Mouse (Mus musculus) kidney, postnatal 0 days (tissue): ENCODE results near the gene Pkd1l3. TPM values are rescaled to one million over a fixed set of nuclear protein-coding genes. Genes with fewer than 3 reads are reported as not detected.

Source experiments
- ATAC-seq: fragments of 200-750 bp; cut with Nextera tagmentation; replicated peaks from 2 replicates; pipeline ENCODE4 v1.8.0; 2017; ENCODE audit warnings: low read depth, moderate number of reproducible peaks, moderate TSS enrichment, moderate library complexity; ENCODE audit not compliant: low FRiP score
- DNase-seq: peaks from one replicate; pipeline ENCODE4 v3.0.0-alpha.2; 2016; ENCODE audit warnings: low spot score
- H3K27ac ChIP-seq: fragments of 300-500 bp; sonication (generic); 2 replicates; pipeline ENCODE4 v1.5.1; 2014; ENCODE audit warnings: mild to moderate bottlenecking
- H3K27me3 ChIP-seq: fragments of 300-500 bp; sonication (generic); 2 replicates; pipeline ENCODE4 v1.6.1; 2014; ENCODE audit warnings: low read length, mixed read lengths; ENCODE audit not compliant: insufficient read depth
- H3K36me3 ChIP-seq: fragments of 300-500 bp; sonication (generic); 2 replicates; pipeline ENCODE4 v1.6.1; 2014; ENCODE audit warnings: low read length, mixed read lengths; ENCODE audit not compliant: insufficient read depth
- H3K4me1 ChIP-seq: fragments of 300-500 bp; sonication (generic); replicated peaks from 2 replicates; pipeline ENCODE4 v1.6.1; 2014; ENCODE audit warnings: antibody characterized with exemption, low read length, mixed read lengths; ENCODE audit not compliant: insufficient read depth
- H3K4me2 ChIP-seq: fragments of 300-500 bp; sonication (generic); 2 replicates; pipeline ENCODE4 v1.6.1; 2014; ENCODE audit warnings: mild to moderate bottlenecking, low read length, moderate library complexity, mixed read lengths
- H3K4me3 ChIP-seq: fragments of 300-500 bp; sonication (generic); replicated peaks from 2 replicates; pipeline ENCODE4 v1.5.1; 2014; ENCODE audit warnings: low read depth, low read length
- H3K9ac ChIP-seq: fragments of 300-500 bp; sonication (generic); 2 replicates; pipeline ENCODE4 v1.6.1; 2014; ENCODE audit warnings: low read depth, low read length
- H3K9me3 ChIP-seq: fragments of 300-500 bp; sonication (generic); replicated peaks from 2 replicates; pipeline ENCODE4 v1.6.1; 2016; ENCODE audit warnings: low read length, inconsistent platforms, mixed read lengths
- CTCF ChIP-seq: IDR thresholded peaks from 2 replicates; pipeline ENCODE4 v1.5.1; 2016; ENCODE audit warnings: antibody characterized with exemption, low read depth, mild to moderate bottlenecking, moderate library complexity
- WGBS: fragments of 180-500 bp; shearing (Covaris S2); extraction: QIAGEN DNeasy Blood & Tissue Kit; methylation state at CpG from one replicate; pipeline ENCODE4 v1.1.7; 2014; 5-methylcytosine and 5-hydroxymethylcytosine counted together
- polyA plus RNA-seq: library from polyadenylated mRNA; unstranded; fragments of >200 nt; fragmentation: Nextera tagmentation; extraction: Ambion mirVana; gene quantifications from 2 replicates; pipeline ENCODE4 v1.2.1, GENCODE M21; 2015

Pkd1l3 gene
- polyA plus RNA-seq, 1 experiment from 2014 or later, result not detected

DNA sequence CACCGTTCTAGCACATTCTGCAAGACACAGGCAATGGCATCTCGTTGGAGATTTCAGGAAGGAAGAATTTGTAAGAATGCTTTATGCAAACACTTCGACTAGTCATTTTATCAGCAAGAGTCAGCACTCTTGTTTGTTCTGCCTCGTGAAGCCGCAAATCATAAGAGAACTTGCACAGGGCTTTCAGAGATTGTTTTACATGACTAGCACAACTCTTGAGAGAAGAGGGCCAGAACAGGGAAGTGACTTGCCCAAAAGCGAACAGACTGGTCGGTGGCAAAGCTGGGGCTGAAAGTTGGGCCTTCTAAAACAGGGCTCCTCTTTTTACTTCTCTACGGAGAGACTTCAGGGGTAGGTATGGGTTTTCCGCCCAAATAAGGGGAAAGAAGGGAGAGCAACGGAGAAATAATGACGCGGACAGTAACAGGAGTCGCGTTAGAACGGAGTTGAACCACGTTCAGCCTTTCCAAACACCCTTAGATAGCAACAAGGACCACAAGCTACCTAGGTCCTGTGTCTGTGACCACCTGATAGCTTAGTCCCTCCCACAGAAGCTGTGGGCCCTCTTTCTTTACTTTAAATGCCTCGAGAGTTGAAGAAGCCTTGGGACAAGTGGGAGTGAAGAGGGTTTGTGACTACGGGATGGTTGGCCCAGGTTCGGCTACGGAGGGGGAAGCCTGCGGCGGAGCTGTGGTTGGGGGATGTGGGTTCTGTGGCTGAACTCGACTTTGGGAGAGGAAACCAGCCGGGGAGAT lies 90.4 kb downstream of the Pkd1l3 start:
- H3K27ac ChIP-seq, result peak overlapping the region; percentile 42; the same call in 1 of the 2 replicates
- no peak for DNase-seq
- no peaks in the 10 kb centered on the region for H3K27me3 ChIP-seq
- peak overlapping the region; percentile 87 for H3K4me2 ChIP-seq
- H3K4me3 ChIP-seq, result peak overlapping the region; percentile 99
- H3K4me1 ChIP-seq, result peaks cover 4% of the 10 kb centered on the region
- ATAC-seq, result peak; percentile 18; the same call in 1 of the 2 replicates
- H3K36me3 ChIP-seq, result peaks cover 10% of the 10 kb centered on the region; the same call in 1 of the 2 replicates
- peak overlapping the region; percentile 99 for H3K9ac ChIP-seq
- H3K9me3 ChIP-seq, result no peaks in the 10 kb centered on the region
- no peak for TF ChIP-seq CTCF
- WGBS, result 5% methylated on average over 24 of the region's 24 CpGs

DNA sequence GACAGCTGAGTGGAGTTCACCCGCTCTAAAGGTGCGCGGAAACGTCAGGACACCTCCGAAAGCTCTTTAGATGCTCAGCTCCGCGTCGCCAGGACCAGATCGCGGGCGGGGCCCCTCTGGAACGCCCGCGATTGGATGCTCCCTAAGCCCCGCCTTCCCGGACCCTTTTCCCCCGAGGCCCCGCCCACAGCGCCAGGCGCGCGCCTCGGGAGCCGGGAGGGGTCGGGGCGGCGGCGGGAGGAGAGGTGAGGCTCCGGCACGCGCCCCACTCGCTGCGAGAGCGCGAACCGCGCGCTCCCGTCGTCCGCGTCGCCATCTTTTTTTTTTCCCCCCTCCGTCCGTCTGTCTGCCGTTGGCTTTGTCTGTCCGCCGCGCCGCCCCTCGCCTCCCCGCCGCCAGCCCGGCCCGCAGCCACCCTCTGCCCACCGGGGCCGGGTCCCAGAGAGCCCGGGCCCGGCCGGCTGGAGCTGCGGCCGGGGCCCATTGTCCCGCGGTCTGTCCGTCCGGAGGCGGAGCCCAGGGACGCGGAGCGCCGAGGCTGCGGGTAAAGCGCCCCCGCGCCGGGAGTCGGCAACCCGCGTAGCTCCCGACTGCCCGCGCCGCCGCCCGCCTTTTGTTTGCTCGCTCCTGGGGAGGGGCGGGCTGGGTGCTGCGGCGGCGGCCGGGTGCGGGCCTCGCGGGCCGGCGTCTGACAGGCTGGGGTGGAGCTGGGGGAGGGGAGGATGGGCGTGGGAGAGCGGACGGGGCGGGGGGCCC lies 91.2 kb downstream of the Pkd1l3 start, which contains the start of gene Zfp821:
Gene Zfp821, plus strand, starts transcription at position 227 of the 756 bp plus-strand sequence.
- H3K9ac ChIP-seq, result peak within 1 kb of the TSS; percentile 99
- H3K27ac ChIP-seq, result peak within 1 kb of the TSS; percentile 95
- TF ChIP-seq CTCF, result no peak
- no peaks in the 10 kb centered on the region for H3K9me3 ChIP-seq
- ATAC-seq, result peak; percentile 91
- H3K4me1 ChIP-seq, result peaks cover 4% of the 10 kb centered on the region
- peak; percentile 96 for DNase-seq
- peak within 1 kb of the TSS; percentile 99 for H3K4me3 ChIP-seq
- H3K36me3 ChIP-seq, result peaks cover 13% of the 10 kb centered on the region
- H3K4me2 ChIP-seq, result peak within 1 kb of the TSS; percentile 87
- no peaks in the 10 kb centered on the region for H3K27me3 ChIP-seq
- 0% methylated on average over 50 of the region's 100 CpGs for WGBS

DNA sequence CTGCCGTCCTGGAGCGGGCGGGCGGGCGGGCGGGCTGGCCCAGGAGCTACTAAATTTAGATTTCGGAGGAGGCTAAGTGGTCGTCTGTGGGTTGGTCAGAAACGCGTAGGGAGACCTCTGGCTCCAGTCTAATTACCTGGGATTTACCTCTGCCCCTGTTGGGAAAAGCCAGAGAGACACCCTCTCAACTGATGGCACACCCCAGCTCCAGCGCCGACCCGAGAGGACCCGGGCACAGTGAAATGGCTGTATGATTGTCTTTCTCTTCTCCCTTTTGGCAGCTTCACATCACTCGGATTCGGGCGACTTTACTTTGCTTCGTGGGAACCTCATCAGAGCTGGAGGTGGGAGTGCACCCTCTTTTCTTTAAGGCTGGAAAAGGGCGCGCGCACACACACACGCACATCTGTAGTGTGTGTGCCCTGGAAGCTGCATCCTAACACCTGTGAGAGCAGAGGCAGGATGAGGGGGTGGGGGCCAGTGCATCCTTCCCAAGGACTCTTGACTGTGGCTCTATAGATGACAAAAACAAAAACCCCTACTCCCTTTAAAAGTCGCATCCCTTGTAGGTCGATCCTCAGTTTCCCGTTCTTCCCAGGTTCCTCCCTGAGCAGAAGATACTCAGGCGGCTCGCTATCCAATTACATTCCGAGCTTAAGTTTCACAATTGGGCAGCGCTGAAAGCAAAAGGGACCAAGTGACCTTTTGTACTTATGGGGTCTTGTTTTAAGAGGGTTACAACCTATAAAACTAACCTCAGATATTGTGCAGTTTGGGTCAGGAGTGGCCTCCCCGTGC lies 92.0 kb downstream of the Pkd1l3 start:
- under 1% methylated on average over 25 of the region's 30 CpGs for WGBS
- H3K27ac ChIP-seq, result peak overlapping the region; percentile 95
- H3K27me3 ChIP-seq, result no peaks in the 10 kb centered on the region
- H3K4me2 ChIP-seq, result peak overlapping the region; percentile 87
- ATAC-seq, result peak; percentile 11; the same call in 1 of the 2 replicates
- peak overlapping the region; percentile 99 for H3K9ac ChIP-seq
- H3K36me3 ChIP-seq, result peaks cover 15% of the 10 kb centered on the region
- peak; percentile 61 for DNase-seq
- no peak for TF ChIP-seq CTCF
- no peaks in the 10 kb centered on the region for H3K9me3 ChIP-seq
- peaks cover 4% of the 10 kb centered on the region for H3K4me1 ChIP-seq
- H3K4me3 ChIP-seq, result peak overlapping the region; percentile 99

DNA sequence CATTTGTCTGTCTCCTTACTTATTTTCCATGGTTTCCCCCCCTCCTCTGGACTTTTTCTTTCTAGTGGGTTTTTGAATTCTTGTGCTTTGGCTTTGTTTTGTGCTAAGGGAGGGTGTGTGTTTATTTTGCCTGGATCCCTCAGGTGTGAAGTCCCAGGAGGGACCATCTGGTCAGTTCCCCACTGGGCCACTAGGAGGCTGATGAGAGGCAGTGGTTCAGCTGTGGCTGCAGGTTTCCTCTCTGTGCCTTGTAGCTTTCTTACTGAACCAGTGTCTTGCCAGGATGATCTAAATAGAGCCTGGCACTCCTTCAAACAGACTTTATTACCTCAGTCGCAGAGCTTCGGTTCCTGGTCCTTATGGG lies 92.5 kb downstream of the Pkd1l3 start:
- WGBS, result 2% methylated on average over 2 of the region's 2 CpGs
- peaks cover 20% of the 10 kb centered on the region for H3K36me3 ChIP-seq
- H3K9me3 ChIP-seq, result no peaks in the 10 kb centered on the region
- H3K27me3 ChIP-seq, result no peaks in the 10 kb centered on the region
- peak overlapping the region; percentile 87 for H3K4me2 ChIP-seq
- peak overlapping the region; percentile 99 for H3K4me3 ChIP-seq
- no peak overlapping the region for H3K9ac ChIP-seq
- ATAC-seq (peak; percentile 65; the same call in 1 of the 2 replicates), DNase-seq (peak; percentile 88)
- H3K27ac ChIP-seq, result no peak overlapping the region
- peak; percentile 76 for TF ChIP-seq CTCF
- peaks cover 4% of the 10 kb centered on the region for H3K4me1 ChIP-seq

DNA sequence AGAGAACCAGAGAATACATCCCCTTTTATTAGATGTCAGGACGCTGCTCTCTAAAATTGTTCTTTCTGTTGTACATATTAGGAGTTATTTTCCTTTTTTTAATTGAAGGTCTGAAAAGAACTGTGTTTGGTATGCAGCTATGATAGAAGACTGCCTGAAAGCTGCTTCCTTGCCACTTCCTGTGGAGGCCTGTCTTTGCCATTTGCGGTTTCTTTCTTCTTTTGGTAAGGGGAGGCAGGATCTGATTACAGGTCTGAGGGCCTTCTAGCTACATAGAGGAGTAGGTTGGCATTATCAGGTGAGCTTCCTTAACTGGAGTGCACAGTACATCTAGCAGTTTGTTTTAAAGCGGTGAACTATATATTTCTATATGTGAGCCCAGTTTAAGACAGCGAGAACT lies 93.6 kb downstream of the Pkd1l3 start:
- peaks cover 29% of the 10 kb centered on the region for H3K36me3 ChIP-seq
- DNase-seq (no peak), ATAC-seq (no peak)
- no peaks in the 10 kb centered on the region for H3K9me3 ChIP-seq
- no peaks in the 10 kb centered on the region for H3K27me3 ChIP-seq
- H3K4me3 ChIP-seq, result no peak overlapping the region
- no peak for TF ChIP-seq CTCF
- H3K4me1 ChIP-seq, result peaks cover 4% of the 10 kb centered on the region
- H3K27ac ChIP-seq, result no peak overlapping the region
- no peak overlapping the region for H3K4me2 ChIP-seq
- WGBS, result 88% methylated on average over 4 of the region's 4 CpGs
- H3K9ac ChIP-seq, result no peak overlapping the region

DNA sequence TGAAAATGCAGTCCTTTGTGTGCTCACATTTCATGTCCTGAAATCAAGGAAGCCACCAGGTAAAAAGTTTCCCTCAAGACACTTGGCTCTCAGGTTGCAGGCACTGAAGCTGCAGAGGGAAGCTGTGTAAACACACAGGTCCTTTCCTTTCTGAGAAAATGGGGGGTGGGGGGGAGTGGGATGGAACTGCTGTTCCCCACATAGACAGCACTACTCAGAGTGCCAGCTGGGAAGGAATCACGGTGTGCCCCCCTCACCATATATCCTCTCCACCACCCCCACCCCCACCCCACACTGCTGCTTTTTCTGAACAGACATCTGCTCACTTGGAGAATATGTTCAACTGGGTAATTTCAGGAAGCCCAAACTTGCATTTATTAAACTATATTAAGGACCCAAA lies 98.2 kb downstream of the Pkd1l3 start:
- H3K9me3 ChIP-seq, result no peaks in the 10 kb centered on the region
- H3K4me3 ChIP-seq, result no peak overlapping the region
- H3K27ac ChIP-seq, result no peak overlapping the region
- no peaks in the 10 kb centered on the region for H3K4me1 ChIP-seq
- no peak for DNase-seq
- whole genome bisulfite sequencing, result 95% methylated on average over 1 of the region's 1 CpGs
- H3K27me3 ChIP-seq, result no peaks in the 10 kb centered on the region
- H3K36me3 ChIP-seq, result peaks cover 62% of the 10 kb centered on the region
- ATAC-seq, result no peak
- TF ChIP-seq CTCF, result no peak
- H3K4me2 ChIP-seq, result no peak overlapping the region
- H3K9ac ChIP-seq, result no peak overlapping the region
